Mouse (Mus musculus): Measurements from ENCODE around the gene Ptgir. TPM values are rescaled to one million over a fixed set of nuclear protein-coding genes. Genes with fewer than 3 reads are reported as not detected.

The Ptgir gene
- polyA plus RNA-seq, 1 experiment from 2014 or later: 1.1 TPM

DNA sequence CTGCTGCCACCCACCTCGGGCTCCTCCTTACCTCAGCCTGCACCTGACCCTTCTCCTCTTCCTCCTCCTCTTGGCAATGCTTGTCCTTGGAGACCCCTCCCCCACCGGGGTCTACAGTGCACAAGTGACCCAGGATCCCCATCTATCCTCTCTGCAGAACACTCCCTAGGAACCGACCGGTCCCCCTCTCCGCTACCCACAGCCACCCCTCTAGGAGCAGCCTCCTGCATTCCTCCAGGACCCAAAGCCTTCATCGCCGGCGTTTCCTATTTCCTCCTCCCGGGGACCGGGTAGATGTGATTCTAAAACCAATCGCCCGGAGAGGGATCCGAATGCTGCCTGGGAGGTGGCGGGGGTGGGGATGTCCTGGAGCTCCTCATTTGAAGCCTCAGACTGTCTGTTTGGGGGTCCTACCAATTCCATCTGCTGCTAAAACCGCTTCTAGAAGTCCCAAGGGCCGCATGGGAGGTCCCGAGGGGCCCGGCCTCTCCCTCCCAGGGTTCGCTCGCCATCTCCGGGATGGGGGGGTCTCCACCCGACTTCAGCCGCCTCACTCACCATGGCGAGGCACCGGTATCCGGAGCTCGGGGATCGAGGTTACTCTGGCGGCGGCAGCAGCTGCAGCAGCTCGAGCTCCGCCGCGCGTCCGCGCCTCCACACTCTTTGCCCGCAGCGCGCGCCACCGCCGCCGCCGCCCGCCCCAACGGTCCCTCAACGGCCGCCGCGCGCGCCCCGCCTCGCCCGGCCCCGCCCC lies 17.2 kb downstream of the Ptgir start:
- peak overlapping the region; percentile 85 for H3K4me3 ChIP-seq (replicated peaks)
- under 1% methylated on average over 49 of the region's 57 CpGs for WGBS
- H3K36me3 ChIP-seq: peaks cover 24% of the 10 kb centered on the region
- H3K9ac ChIP-seq (replicated peaks): peak overlapping the region; percentile 94
- peak overlapping the region; percentile 97 for H3K27ac ChIP-seq
- ATAC-seq (ENCODE audit: insufficient number of reproducible peaks, insufficient read depth, low FRiP score, low TSS enrichment, low read depth): no peak; the same call in 1 of the 2 replicates
- H3K4me2 ChIP-seq: peak overlapping the region; percentile 94
- H3K9me3 ChIP-seq: no peaks in the 10 kb centered on the region
- H3K4me1 ChIP-seq (replicated peaks): peaks cover 41% of the 10 kb centered on the region
- no peaks in the 10 kb centered on the region for H3K27me3 ChIP-seq

DNA sequence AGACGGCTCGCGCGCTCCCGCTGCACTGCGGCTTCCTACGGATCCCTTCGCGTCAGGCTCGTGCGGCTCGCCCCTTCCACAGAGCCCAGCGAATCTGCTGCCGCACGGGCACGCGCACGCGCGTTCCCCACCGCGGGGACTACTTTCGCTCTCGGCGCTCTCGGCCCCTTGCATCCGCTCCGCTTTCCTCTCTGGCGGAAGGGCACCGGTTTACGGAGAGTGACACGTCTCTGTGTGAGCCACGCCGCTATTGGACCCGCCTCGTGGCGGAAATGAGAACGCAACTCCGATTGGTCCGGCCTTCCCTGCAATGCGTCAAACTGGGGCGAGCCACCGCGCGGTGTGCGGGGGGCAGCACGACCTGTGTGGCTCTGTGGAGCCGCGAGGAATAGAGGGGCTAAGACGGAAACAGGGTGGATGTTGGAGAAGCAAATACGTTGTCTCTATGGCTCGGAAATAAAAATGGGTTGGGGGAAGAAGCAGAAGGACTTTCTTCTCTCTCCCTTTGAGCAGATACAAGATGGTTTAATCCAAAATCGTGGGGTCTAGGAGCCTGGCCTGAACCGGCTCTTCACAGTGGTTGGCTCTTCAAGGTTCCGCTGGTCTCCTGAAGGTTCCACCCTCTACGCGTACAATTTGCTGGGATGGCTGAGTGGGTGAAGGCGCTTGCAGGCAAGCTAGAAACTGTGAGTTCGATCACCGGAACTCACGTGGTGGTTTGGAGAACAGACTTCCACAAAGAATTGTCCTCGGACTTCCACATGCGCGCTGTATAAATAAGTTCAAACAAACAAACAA lies 17.9 kb downstream of the Ptgir start, which contains the start of gene Calm3:
Gene Calm3 (minus strand): TSS at position 78 of the 798 bp plus-strand sequence.
- Histone ChIP-seq H3K9ac (replicated peaks) (peak within 1 kb of the TSS; percentile 94), H3K4me3 (replicated peaks) (peak within 1 kb of the TSS; percentile 85), H3K27ac (peak within 1 kb of the TSS; percentile 97), H3K9me3 (no peaks in the 10 kb centered on the region), H3K4me2 (peak within 1 kb of the TSS; percentile 94), H3K4me1 (replicated peaks) (peaks cover 37% of the 10 kb centered on the region), H3K36me3 (peaks cover 16% of the 10 kb centered on the region), H3K27me3 (no peaks in the 10 kb centered on the region)
- peak; percentile 90 for ATAC-seq (ENCODE audit: insufficient number of reproducible peaks, insufficient read depth, low FRiP score, low TSS enrichment, low read depth)
- WGBS: 2% methylated on average over 64 of the region's 64 CpGs

DNA sequence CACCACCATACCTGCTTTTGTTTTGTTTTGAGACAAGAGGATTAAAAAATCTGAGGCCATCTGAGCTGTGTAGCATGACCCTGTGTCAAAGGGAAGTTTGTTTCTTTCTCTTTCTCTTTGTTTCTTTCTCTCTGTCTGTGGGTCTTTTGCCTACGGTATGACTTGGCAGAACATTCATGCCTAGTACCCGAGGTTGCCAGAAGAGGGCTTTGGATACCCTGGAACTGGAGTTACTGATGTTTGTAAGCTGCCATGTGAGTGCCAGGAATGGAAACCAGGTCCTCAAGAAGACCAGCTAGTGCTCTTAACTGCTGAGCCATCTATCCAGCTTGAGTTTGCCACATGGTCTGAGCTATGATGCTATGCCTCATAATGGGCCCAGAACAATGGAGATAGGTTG lies 22.1 kb downstream of the Ptgir start:
- WGBS: 41% methylated on average over 2 of the region's 2 CpGs
- Histone ChIP-seq H3K4me3 (replicated peaks) (no peak overlapping the region), H3K36me3 (no peaks in the 10 kb centered on the region), H3K4me1 (replicated peaks) (no peaks in the 10 kb centered on the region), H3K9me3 (no peaks in the 10 kb centered on the region), H3K27me3 (no peaks in the 10 kb centered on the region), H3K9ac (replicated peaks) (no peak overlapping the region), H3K4me2 (no peak overlapping the region), H3K27ac (no peak overlapping the region)
- ATAC-seq (ENCODE audit: insufficient number of reproducible peaks, insufficient read depth, low FRiP score, low TSS enrichment, low read depth): no peak

DNA sequence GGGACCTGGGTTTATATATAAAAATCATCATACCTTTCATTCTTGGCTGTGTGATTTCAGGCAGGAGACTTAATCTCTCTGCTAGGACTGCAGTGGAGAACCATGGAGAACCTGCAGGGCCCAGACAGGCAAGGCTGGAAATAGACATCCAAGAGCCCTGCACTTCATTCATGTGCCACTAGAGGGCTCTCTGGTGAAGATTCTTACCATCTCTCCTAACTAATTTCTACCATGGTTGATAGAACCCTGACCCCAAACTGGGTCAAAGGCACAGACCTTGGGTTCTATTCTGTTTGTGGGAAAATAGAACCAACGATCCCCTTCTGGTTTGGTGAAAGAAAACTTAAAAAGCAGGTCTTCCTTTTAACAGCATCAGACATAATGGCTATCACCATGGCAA lies 24.6 kb downstream of the Ptgir start:
- H3K27ac ChIP-seq: no peak overlapping the region
- H3K36me3 ChIP-seq: no peaks in the 10 kb centered on the region
- 0 out of 2 replicates have a peak, but pooled peaks cover 2% of the 10 kb centered on the region for H3K27me3 ChIP-seq
- no peak for ATAC-seq (ENCODE audit: insufficient number of reproducible peaks, insufficient read depth, low FRiP score, low TSS enrichment, low read depth)
- no peak overlapping the region for H3K4me3 ChIP-seq (replicated peaks)
- WGBS: 13% methylated on average over 1 of the region's 1 CpGs
- H3K4me2 ChIP-seq: no peak overlapping the region
- no peaks in the 10 kb centered on the region for H3K9me3 ChIP-seq
- H3K9ac ChIP-seq (replicated peaks): no peak overlapping the region
- H3K4me1 ChIP-seq (replicated peaks): no peaks in the 10 kb centered on the region

GRCm38 (mm10) chr7:16931968-16932627 lies 25.8 kb downstream of the Ptgir start:
- ATAC-seq (ENCODE audit: insufficient number of reproducible peaks, insufficient read depth, low FRiP score, low TSS enrichment, low read depth): no peak; the same call in 1 of the 2 replicates
- Histone ChIP-seq H3K4me1 (replicated peaks) (no peaks in the 10 kb centered on the region), H3K4me3 (replicated peaks) (no peak overlapping the region), H3K27ac (no peak overlapping the region), H3K36me3 (no peaks in the 10 kb centered on the region), H3K9me3 (no peaks in the 10 kb centered on the region), H3K27me3 (0 out of 2 replicates have a peak, but pooled peaks cover 2% of the 10 kb centered on the region), H3K4me2 (no peak overlapping the region), H3K9ac (replicated peaks) (no peak overlapping the region)
- 20% methylated on average over 14 of the region's 14 CpGs for WGBS

DNA sequence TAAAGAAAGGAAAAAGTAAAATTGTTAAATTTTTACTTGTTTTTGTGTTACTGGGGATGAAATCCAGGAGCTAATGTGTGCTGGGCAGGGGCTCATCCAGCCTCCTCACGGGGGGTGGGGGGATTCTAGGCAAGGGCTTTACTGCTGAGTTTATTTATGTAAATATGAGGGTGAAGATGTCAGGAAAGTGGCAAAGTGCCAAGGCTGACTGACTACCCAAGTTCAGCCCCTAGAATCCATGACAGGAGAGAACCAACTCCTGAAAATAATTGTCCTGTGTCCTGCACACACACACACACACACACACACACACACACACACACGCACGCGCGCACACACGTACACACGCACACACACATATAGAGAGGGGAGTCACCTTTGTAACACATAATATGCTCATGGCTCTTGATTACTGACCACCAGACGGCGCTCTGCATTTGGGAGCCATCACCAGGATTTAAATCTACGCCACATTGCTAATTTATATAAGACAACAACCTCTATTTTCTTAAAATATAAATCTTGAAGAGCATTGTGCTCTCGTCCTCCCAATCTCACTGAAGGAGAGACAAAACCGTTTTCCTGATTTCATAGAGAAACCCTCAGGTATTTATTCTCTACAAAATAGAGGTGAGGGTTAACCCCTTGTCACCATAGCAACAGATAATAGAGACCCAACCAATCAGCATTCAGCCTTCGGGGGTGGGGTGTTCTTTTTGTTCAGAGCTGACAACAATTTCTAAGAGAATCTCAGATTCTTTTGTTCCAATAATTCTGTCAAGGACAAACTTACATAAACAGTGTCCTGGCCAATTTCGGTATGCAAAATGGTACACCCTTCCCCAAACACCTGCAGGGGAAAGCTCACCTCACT lies 26.7 kb downstream of the Ptgir start:
- Histone ChIP-seq H3K27me3 (0 out of 2 replicates have a peak, but pooled peaks cover 2% of the 10 kb centered on the region), H3K9me3 (no peaks in the 10 kb centered on the region), H3K4me2 (no peak overlapping the region), H3K36me3 (no peaks in the 10 kb centered on the region), H3K4me1 (replicated peaks) (no peaks in the 10 kb centered on the region), H3K4me3 (replicated peaks) (no peak overlapping the region), H3K9ac (replicated peaks) (no peak overlapping the region), H3K27ac (no peak overlapping the region)
- 49% methylated on average over 14 of the region's 14 CpGs for WGBS
- ATAC-seq (ENCODE audit: insufficient number of reproducible peaks, insufficient read depth, low FRiP score, low TSS enrichment, low read depth): 0 out of 2 replicates have a peak, but pooled peaks have one; percentile 41

- Histone ChIP-seq H3K9me3 (no peaks in the 10 kb centered on the region), H3K27me3 (0 out of 2 replicates have a peak, but pooled peaks cover 2% of the 10 kb centered on the region), H3K36me3 (no peaks in the 10 kb centered on the region), H3K4me3 (replicated peaks) (no peak overlapping the region), H3K27ac (no peak overlapping the region), H3K4me2 (no peak overlapping the region), H3K9ac (replicated peaks) (no peak overlapping the region), H3K4me1 (replicated peaks) (peaks cover 18% of the 10 kb centered on the region; the same call in 1 of the 2 replicates)
- no peak for ATAC-seq (ENCODE audit: insufficient number of reproducible peaks, insufficient read depth, low FRiP score, low TSS enrichment, low read depth)
- WGBS: 50% methylated on average over 4 of the region's 4 CpGs
These were observed 31.0 kb downstream of the Ptgir start for GRCm38 (mm10) chr7:16937312-16937711.

DNA sequence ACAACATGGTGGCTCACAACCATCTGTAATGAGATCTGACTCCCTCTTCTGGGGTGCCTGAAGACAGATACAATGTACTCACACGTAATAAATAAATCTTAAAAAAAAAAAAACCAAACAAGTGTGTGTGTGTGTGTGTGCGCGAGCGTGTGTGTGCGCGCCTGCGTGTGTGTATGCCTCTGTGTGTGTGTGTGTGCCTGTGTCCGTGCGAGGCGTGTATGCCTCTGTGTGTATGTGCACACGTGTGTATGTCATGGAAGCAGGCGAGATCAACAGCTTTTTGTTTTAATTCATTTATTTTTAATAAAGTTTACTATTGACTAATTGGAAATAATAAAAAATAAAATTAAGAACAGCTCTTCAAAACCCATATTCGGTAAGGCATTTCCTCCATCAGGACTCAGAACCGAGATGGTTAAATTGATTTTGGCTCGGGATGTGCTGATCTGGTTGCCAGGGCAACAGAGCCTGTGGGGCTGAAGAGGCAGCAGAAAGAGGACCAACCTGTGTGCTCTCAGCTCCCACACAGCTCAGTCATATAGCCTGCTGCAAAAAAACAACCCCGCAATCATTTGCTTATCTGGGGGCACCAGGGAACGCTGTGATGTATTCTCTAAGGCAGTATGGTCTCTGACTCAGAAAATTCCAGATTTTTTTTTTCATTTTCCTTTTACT lies 32.0 kb downstream of the Ptgir start:
- 71% methylated on average over 17 of the region's 17 CpGs for WGBS
- no peak overlapping the region for H3K9ac ChIP-seq (replicated peaks)
- H3K9me3 ChIP-seq: no peaks in the 10 kb centered on the region
- H3K27ac ChIP-seq: no peak overlapping the region
- no peaks in the 10 kb centered on the region for H3K36me3 ChIP-seq
- H3K4me3 ChIP-seq (replicated peaks): no peak overlapping the region
- no peak for ATAC-seq (ENCODE audit: insufficient number of reproducible peaks, insufficient read depth, low FRiP score, low TSS enrichment, low read depth)
- H3K27me3 ChIP-seq: 0 out of 2 replicates have a peak, but pooled peaks cover 2% of the 10 kb centered on the region
- H3K4me2 ChIP-seq: no peak overlapping the region
- peaks cover 18% of the 10 kb centered on the region; the same call in 1 of the 2 replicates for H3K4me1 ChIP-seq (replicated peaks)

DNA sequence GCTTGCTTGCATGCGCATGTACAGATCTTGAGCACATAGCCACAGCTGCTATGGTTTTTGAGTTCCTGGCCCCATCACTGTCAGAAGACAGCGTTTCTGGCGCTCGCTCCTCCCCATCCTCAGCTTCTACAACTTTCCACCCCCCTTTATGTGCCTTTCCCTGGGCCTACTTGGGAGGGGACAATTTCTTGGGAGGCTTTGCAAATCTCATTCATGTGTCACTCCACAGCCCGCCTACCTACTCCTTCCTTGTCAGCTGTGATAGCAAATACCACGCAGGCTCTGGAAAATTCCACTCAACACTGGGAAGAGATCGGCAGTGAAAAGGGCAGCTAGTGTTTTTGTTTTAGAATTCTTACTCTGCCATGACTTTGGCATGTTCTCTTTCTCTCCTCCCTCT lies 34.0 kb downstream of the Ptgir start:
- no peaks in the 10 kb centered on the region for H3K36me3 ChIP-seq
- peaks cover 29% of the 10 kb centered on the region for H3K4me1 ChIP-seq (replicated peaks)
- no peaks in the 10 kb centered on the region for H3K9me3 ChIP-seq
- H3K4me3 ChIP-seq (replicated peaks): no peak overlapping the region
- peaks cover 4% of the 10 kb centered on the region for H3K27me3 ChIP-seq
- 0 out of 2 replicates have a peak overlapping the region, but pooled peaks have one; percentile 25 for H3K27ac ChIP-seq
- ATAC-seq (ENCODE audit: insufficient number of reproducible peaks, insufficient read depth, low FRiP score, low TSS enrichment, low read depth): no peak
- H3K4me2 ChIP-seq: no peak overlapping the region
- WGBS: 58% methylated on average over 7 of the region's 7 CpGs
- no peak overlapping the region for H3K9ac ChIP-seq (replicated peaks)

- Histone ChIP-seq H3K9me3 (no peaks in the 10 kb centered on the region), H3K36me3 (no peaks in the 10 kb centered on the region), H3K27ac (no peak overlapping the region), H3K4me3 (replicated peaks) (no peak overlapping the region), H3K9ac (replicated peaks) (no peak overlapping the region), H3K27me3 (peaks cover 30% of the 10 kb centered on the region), H3K4me1 (replicated peaks) (peaks cover 54% of the 10 kb centered on the region), H3K4me2 (no peak overlapping the region)
- no peak for ATAC-seq (ENCODE audit: insufficient number of reproducible peaks, insufficient read depth, low FRiP score, low TSS enrichment, low read depth)
- 67% methylated on average over 4 of the region's 4 CpGs for WGBS
These were observed 36.6 kb downstream of the Ptgir start for GRCm38 (mm10) chr7:16942861-16943260.
